Mouse (Mus musculus) urinary bladder, postnatal 36 days (tissue): Measurements from ENCODE around the gene Ugt2b38.
A peak's percentile ranks its signal among the peaks of the same experiment; 100 is the strongest.
"Not testable (repeated sequence)": the region's sequence is repeated elsewhere in the genome, so short reads cannot be mapped to it uniquely, and the experiment has no call there.

Source experiments
- DNase-seq, 2 experiments: peaks; one replicate each; pipeline ENCODE4 v3.0.0; 2022; ENCODE audit warnings: low spot score in 2 of 2, mixed read lengths in 1 of 2

Gene Ugt2b38

DNA sequence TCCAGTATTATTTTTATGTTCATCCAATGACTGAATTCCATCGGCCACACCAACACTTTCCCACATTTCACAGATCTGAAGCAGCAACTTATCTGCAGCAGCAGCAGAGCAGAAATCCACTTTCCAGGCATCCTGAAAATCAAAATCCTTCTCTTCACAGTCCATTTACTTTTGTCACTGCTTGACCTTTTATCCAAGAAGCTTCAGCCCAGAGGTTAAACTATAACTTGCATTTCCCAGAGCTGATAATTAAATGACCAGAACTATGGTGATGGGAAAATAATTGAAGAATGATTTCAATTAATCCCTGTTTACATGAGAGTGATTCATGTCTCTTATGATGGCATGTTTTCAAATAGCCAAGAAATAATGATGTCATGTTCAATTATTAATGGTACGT lies at the start of gene Ugt2b38:
Gene Ugt2b38 (minus strand): TSS at position 163 of the 400 bp plus-strand sequence.
- DNase-seq = not testable (repeated sequence)

- DNase-seq = no peak
Measured at GRCm38 (mm10) chr5:87458810-87459209, 34.8 kb upstream of the Ugt2b38 start.

GRCm38 (mm10) chr5:87457701-87458100 lies 33.7 kb upstream of the Ugt2b38 start:
- no peak for DNase-seq

DNA sequence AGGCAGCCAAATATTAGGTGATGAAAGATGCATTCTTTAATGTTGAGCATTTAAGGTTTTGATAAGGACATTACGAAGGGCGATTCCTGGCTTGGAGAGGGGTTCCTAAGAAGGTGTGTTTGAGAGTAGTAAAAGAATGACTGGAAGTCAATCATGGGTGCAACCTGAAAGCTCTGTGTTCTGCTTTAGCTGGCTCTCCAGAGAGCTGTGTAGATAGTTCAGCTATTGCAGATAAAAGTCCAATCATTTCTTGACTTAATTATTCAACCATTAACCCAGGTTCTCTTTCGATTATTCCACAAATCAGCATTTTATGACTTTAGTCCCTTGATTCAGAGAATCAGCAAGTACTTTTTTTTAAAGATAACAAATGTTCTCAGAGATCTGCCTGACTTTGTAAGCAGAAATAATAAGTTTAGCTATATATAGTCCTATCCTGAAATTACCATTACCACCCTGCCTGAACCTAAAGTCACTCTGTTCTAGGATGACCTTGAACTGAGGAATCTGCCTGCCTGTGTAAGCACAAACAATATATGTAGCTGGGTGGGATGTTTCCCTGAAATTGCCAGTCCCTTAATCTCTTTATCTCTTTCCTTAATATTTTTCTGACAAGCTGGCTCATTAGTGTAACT lies 32.3 kb upstream of the Ugt2b38 start:
- no peak for DNase-seq

- DNase-seq = no peak
Measured at GRCm38 (mm10) chr5:87455519-87455918, 31.5 kb upstream of the Ugt2b38 start.

DNA sequence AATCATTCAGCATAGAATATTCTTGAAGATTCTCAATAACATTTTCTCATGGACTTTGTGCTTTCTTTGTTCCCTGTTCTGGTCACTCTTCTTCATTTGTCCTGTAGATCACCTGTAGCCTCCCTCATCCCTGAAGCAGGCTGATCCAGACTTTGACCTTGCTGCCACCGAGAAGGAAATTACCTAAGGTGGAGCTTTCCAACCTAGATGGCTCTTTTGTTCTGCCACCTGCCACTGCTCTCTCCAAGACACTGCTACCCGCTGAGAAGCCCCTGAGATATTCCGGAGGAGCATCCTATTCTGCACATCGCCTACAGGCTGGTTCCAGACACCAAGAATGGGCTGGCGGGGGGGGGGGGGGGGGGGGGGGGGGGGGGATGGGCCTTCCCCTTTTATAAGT lies 28.5 kb upstream of the Ugt2b38 start:
- DNase-seq = not testable (repeated sequence)

DNA sequence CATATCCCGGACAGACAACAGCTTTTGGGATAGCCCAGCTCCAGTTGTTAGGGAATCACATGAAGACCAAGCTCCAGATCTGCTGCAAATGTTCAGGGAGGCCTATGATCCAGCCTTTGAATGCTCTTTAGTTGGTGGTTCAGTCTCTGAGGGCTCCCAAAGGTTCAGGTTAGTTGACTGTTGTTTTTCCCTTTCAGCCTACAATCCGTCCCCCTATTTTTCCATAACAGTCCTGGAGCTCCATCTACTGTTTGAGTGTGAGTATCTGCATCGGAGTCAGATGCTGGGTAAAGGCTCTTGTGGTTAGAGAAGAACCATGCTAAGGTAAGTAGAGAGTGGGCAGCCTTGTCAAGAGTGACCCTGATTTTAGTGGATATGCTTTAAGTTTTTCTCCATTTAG lies 12.3 kb upstream of the Ugt2b38 start:
- peak in 1 of 2 experiments; percentile 2 for DNase-seq

DNA sequence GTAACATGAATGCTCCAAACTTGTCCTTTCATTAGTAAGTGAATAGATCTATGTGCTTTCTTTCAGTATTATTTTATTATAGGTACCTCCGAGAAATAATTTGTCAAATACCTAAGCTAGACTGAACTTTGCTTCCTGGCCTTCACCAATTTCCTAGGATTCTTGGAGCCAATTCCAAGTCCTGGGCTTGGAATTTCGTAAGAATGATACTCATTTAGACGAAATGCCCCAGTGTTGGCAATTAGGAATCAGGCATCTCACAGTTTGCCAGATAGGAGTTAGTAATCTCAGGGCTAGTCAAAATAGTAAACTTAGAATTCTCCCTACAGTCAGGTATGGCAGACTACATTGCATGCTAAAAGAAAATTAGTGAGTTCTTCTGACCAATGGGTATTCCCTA lies 1.7 kb upstream of the Ugt2b38 start:
- no peak for DNase-seq

- DNase-seq = no peak
Measured at GRCm38 (mm10) chr5:87396968-87397367, 27.0 kb downstream of the Ugt2b38 start.

DNA sequence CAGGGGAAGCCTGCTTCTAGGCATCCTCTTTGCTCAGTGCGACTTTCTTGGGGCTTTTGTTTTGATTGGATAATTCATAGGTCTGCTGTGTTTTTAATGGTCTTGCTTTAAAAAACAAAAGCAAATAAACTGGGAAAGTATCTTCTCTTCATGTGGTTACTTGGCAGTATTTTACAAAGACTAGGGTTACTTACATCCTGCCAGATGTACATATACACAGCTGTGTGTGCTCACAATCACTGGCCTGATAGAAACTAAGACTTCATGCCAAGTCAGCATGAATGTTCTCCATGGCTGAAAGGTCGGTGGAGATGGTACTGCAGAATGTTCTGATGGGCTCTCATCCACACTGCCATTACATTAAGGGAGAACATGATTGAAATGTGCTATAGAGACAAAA lies 33.2 kb downstream of the Ugt2b38 start:
- no peak for DNase-seq

GRCm38 (mm10) chr5:87380234-87380633 lies 43.8 kb downstream of the Ugt2b38 start:
- DNase-seq = no peak

- no peak for DNase-seq
Measured at GRCm38 (mm10) chr5:87379825-87380224, 44.2 kb downstream of the Ugt2b38 start.

- no peak for DNase-seq
Measured at GRCm38 (mm10) chr5:87375874-87376383, 48.1 kb downstream of the Ugt2b38 start.

- DNase-seq = no peak
Measured at GRCm38 (mm10) chr5:87373502-87373863, 50.5 kb downstream of the Ugt2b38 start.

- not testable (repeated sequence) for DNase-seq
Measured at GRCm38 (mm10) chr5:87372788-87373501, 51.1 kb downstream of the Ugt2b38 start.
